In the genomic region with DNA sequence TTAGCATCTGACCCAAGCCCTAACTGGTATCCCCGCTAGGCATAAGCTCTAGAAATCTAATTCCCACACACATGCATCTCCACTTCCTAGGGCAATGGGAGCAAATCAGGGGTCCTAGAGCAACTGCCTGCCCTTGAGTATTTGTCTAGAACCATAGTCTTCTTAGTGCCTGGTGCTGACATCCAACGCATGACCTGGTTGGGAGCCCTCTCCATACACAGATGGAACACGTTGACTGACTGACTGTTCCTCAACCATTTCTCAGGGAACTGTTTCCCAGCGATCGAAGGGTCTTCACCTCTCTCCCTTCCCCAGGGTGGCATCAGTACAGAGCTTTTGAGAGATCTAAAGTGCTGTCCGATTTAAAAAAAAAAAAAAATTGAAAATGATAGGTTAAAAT, we compare ENCODE assay signal across 24 mouse cellular contexts.
DNase-seq lines count a peak whose midpoint lies in the region; ATAC-seq and TF ChIP-seq lines count a peak whose summit lies in the region.
"Had no signal": no experiment of that assay in that cellular context is flagged by ENCODE, and none has a peak within 500 bp of the region (broad histone marks: within the 10 kb centered on the region; RNA-seq: fewer than 3 reads in every experiment).

No protein-coding gene starts in this region.

- H3K9ac ChIP-seq in kidney, embryonic 16.5 days (replicated peaks; ENCODE audit: low read length): no peak overlapping the region
- H3K9ac ChIP-seq: embryonic facial prominence, embryonic 12.5 days; embryonic facial prominence, embryonic 15.5 days; forebrain, embryonic 12.5 days; forebrain, embryonic 15.5 days; hindbrain, embryonic 14.5 days had no signal

- no peak overlapping the region for H3K27ac ChIP-seq in heart, embryonic 10.5 days
- peak overlapping the region; percentile 35; the same call in 1 of the 2 replicates for H3K27ac ChIP-seq in kidney, embryonic 16.5 days (ENCODE audit: low read length)
- H3K27ac ChIP-seq in embryonic fibroblast, embryonic 13.5 days (ENCODE audit: insufficient read depth, low read length): peak overlapping the region; percentile 96; the same call in 1 of the 2 replicates
- H3K27ac ChIP-seq: forebrain, embryonic 12.5 days; forebrain, embryonic 15.5 days; hindbrain, embryonic 14.5 days; hindbrain, postnatal 0 days had no signal

- H3K4me3 ChIP-seq in heart, embryonic 10.5 days: no peak overlapping the region
- no peak overlapping the region for H3K4me3 ChIP-seq in kidney, embryonic 16.5 days (ENCODE audit: low read length)
- H3K4me3 ChIP-seq in embryonic fibroblast, embryonic 13.5 days (ENCODE audit: insufficient read depth, low read length): no peak overlapping the region
- H3K4me3 ChIP-seq: embryonic facial prominence, embryonic 12.5 days; embryonic facial prominence, embryonic 15.5 days; erythroblast, embryonic 14.5 days; forebrain, embryonic 12.5 days; forebrain, embryonic 15.5 days had no signal

- ATAC-seq in kidney, embryonic 16.5 days (ENCODE audit: low FRiP score, low TSS enrichment): no peak
- ATAC-seq: CD4-positive, CD25-positive, alpha-beta regulatory T cell, adult 4 months; forebrain, embryonic 15.5 days; hindbrain, postnatal 0 days; inflammation-experienced regulatory T-cells, adult 6 months had no signal

- peaks cover 54% of the 10 kb centered on the region for H3K4me1 ChIP-seq in heart, embryonic 10.5 days
- H3K4me1 ChIP-seq in kidney, embryonic 16.5 days (ENCODE audit: insufficient read depth, low read length): peaks cover 41% of the 10 kb centered on the region
- peaks cover 26% of the 10 kb centered on the region for H3K4me1 ChIP-seq in embryonic fibroblast, embryonic 13.5 days (ENCODE audit: control insufficient read depth, insufficient read depth, low read length)

- no peaks in the 10 kb centered on the region for H3K9me3 ChIP-seq in heart, embryonic 10.5 days
- no peaks in the 10 kb centered on the region for H3K9me3 ChIP-seq in kidney, embryonic 16.5 days (ENCODE audit: low read length)
- H3K9me3 ChIP-seq: embryonic facial prominence, embryonic 12.5 days; embryonic facial prominence, embryonic 15.5 days; forebrain, embryonic 12.5 days; forebrain, embryonic 15.5 days had no signal

- WGBS in heart, embryonic 10.5 days: 81% methylated on average over 6 of the region's 6 CpGs
- 61% methylated on average over 6 of the region's 6 CpGs for WGBS in kidney, embryonic 16.5 days

- no peak for TF ChIP-seq POLR2A in embryonic fibroblast, embryonic 13.5 days (IDR thresholded peaks at IDR 0.05; ENCODE audit: low read depth, low read length)

- no peak for TF ChIP-seq CTCF in embryonic fibroblast, embryonic 13.5 days (IDR thresholded peaks at IDR 0.05; ENCODE audit: borderline replicate concordance, insufficient read depth, low read length)

- intact Hi-C loops in heart, postnatal 36 days (cut with DNase I): no loop called here

- peak; percentile 55 for DNase-seq in heart, embryonic 10.5 days (ENCODE audit: low spot score)
- DNase-seq in heart, postnatal 36 days: no peak
- DNase-seq in kidney, adult 8-10 months: no peak
- no peak for DNase-seq in gastrocnemius, adult 18-20 months (ENCODE audit: low spot score)
- DNase-seq: adrenal gland, adult 2 months; adrenal gland, postnatal 14 days; cerebellum, adult 11 months; cerebellum, adult 2 months; cerebellum, adult 9-11 months; cerebellum, postnatal 25 days; gastrocnemius, postnatal 10 days; gastrocnemius, postnatal 36 days; heart, postnatal 4 days had no signal

- no peaks in the 10 kb centered on the region for H3K36me3 ChIP-seq in heart, embryonic 10.5 days
- no peaks in the 10 kb centered on the region for H3K36me3 ChIP-seq in kidney, embryonic 16.5 days (ENCODE audit: insufficient read depth, low read length)
- H3K36me3 ChIP-seq: embryonic facial prominence, embryonic 12.5 days; embryonic facial prominence, embryonic 15.5 days; forebrain, embryonic 12.5 days; forebrain, embryonic 15.5 days had no signal

- no peak overlapping the region for H3K4me2 ChIP-seq in kidney, embryonic 16.5 days (replicated peaks; ENCODE audit: low read depth, low read length)
- H3K4me2 ChIP-seq: embryonic facial prominence, embryonic 12.5 days; embryonic facial prominence, embryonic 15.5 days; forebrain, embryonic 12.5 days; forebrain, embryonic 15.5 days; hindbrain, embryonic 14.5 days had no signal

- H3K27me3 ChIP-seq in heart, embryonic 10.5 days (ENCODE audit: insufficient read depth, poor library complexity, severe bottlenecking): no peaks in the 10 kb centered on the region
- no peaks in the 10 kb centered on the region for H3K27me3 ChIP-seq in kidney, embryonic 16.5 days (ENCODE audit: insufficient read depth, low read length)
- H3K27me3 ChIP-seq: embryonic facial prominence, embryonic 15.5 days; forebrain, embryonic 12.5 days; forebrain, embryonic 15.5 days had no signal
